Mouse (Mus musculus) common myeloid progenitor, adult 5-6 weeks (primary cell): ENCODE data around the gene Gucd1. TPM values are rescaled to one million over a fixed set of nuclear protein-coding genes. Genes with fewer than 3 reads are reported as not detected.

Experiments
- ATAC-seq: replicated peaks from 2 replicates; pipeline ENCODE4 v1.8.0; 2016; ENCODE audit warnings: low read depth, mild to moderate bottlenecking, moderate TSS enrichment, inconsistent platforms; ENCODE audit not compliant: poor library complexity, severe bottlenecking
- total RNA-seq: library from RNA; stranded (forward); fragments of 200-1000, 187-1606 nt; gene quantifications from 2 replicates; pipeline ENCODE4 v1.2.3, GENCODE M21; 2017

Gene Gucd1
- total RNA-seq, 1 experiment from 2014 or later: 11.5 TPM

GRCm38 (mm10) chr10:75441800-75442199, 76.0 kb downstream of the Gucd1 start:
- no peak for ATAC-seq

DNA sequence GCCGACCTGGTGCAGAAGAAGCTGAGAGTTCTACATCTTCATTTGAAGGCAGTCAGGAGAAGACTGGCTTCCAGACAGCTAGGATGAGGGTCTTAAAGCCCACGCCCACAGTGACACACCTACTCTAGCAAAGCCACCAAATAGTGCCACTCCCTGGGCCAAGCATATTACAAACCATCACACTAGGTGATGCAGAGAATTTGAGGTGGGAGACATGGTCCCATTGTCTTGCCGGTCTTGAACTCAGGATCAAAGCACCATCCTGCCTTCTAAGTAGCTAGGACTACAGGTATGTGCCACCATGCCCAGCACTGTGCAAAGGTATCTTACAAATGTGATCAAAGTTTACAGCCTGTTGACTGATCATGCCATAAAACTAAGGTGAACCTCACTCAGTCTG, 77.0 kb downstream of the Gucd1 start:
- ATAC-seq: no peak

DNA sequence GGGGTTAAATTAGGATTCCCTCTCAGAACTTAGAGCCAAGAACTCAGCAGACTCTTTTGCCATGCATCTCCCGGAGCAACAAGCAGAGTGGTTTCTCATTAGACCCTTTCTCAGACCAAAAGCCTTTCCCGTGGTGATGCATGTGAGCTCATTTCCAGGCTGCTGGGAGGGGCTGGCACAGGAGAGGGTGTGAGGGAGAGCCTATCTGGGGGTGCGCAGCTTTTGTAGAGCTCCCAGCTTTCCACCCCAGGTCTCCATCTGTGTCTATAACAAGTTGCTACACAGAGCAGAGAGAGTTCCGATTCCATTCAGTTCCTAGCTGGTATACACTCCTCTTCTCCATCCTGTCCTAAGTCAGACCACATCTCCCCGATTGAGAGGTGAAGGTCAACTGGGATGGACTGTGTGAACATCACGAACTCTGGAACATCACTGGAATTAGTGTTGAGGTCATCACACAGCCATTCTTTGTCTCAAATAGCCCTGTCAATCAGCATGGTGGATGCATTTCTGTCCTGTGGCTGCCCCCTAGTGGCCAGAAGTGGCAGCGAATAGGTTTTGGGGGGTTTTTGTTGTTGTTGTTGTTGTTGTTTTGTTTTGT, 78.5 kb downstream of the Gucd1 start:
- ATAC-seq: no peak

- ATAC-seq: no peak
Measured at GRCm38 (mm10) chr10:75438132-75438810, 79.5 kb downstream of the Gucd1 start.

DNA sequence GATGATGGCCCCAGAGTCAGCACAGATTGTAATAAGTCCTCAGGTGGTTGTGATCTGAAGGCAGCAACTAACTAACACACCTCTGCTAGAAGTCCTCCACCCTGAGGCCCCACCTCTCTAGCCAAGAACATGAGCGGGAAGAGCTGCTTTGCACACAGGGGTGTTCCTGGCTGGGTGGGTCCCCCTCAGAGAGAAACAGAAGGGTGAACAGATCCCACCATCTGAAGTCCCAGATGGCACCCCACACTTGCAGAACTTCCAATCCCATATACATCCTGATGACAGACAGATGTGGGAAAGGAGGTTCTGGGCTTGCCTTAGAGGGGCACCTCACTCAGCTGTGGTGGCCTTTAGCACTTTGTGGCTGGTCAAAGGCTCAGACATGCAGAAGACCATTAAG, 80.5 kb downstream of the Gucd1 start:
- no peak for ATAC-seq

DNA sequence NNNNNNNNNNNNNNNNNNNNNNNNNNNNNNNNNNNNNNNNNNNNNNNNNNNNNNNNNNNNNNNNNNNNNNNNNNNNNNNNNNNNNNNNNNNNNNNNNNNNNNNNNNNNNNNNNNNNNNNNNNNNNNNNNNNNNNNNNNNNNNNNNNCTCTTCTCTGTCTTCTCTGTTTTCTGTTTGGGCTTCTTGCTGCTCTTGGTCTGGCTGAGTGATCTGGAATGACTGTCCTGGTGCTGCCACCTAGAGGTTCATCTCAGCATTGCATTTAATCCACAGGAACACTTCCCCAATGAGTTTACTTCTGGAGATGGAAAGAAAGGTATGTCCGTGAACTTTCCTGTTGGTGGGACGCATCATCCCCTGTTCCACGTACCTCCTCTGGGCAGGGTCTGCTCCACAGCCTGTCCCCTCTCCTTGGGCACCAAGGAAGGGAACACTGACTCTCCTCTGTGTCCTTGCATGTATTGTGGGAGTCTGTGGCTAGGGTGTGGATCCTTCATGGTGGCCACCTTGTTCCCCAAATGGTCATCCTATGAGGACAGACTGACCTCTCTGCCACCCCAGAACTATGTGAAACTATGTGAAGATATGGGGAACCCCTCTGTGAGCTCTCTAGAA, 81.1 kb downstream of the Gucd1 start:
- peak; percentile 87 for ATAC-seq

- ATAC-seq: no peak
Measured at GRCm38 (mm10) chr10:75430633-75431032, 87.1 kb downstream of the Gucd1 start.

DNA sequence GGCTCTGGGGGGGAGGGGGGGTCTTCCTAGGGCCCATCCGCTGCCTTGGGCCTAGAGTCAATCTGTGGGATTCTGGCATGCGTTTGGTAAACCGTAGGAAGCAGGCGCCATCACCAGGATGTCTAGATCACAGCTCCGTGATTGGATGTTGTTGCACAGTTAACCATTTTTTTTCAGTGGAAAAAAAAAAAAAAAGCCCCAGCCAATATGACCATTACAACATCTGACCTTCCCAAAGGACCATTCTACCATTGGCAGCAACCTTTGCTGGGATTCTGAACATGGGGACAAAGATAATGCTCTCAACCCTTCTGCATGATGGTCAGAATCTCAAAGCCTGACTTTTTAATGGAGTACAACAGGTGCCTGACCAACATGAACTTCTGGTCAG, 87.6 kb downstream of the Gucd1 start:
- ATAC-seq: no peak

GRCm38 (mm10) chr10:75429522-75430146, 88.1 kb downstream of the Gucd1 start:
- peak; percentile 97 for ATAC-seq

DNA sequence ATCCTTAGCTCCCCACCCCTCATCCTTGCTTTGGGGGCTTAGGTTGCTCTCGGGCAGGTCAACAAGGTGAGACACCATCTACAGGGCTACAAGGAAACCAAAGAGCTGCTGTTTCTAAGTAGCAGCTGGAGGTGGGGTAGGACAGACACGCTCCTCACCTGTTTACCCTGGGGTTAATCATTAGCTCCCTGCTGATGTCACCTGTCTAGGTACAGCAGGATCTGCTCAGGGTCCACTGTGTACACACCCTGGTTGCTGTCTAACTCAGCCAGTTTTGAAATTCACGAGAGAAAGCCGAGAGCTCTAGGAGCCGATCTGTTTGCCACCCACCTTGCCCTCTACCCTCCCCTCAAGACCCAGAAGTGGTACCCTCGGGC, 88.8 kb downstream of the Gucd1 start:
- no peak for ATAC-seq

DNA sequence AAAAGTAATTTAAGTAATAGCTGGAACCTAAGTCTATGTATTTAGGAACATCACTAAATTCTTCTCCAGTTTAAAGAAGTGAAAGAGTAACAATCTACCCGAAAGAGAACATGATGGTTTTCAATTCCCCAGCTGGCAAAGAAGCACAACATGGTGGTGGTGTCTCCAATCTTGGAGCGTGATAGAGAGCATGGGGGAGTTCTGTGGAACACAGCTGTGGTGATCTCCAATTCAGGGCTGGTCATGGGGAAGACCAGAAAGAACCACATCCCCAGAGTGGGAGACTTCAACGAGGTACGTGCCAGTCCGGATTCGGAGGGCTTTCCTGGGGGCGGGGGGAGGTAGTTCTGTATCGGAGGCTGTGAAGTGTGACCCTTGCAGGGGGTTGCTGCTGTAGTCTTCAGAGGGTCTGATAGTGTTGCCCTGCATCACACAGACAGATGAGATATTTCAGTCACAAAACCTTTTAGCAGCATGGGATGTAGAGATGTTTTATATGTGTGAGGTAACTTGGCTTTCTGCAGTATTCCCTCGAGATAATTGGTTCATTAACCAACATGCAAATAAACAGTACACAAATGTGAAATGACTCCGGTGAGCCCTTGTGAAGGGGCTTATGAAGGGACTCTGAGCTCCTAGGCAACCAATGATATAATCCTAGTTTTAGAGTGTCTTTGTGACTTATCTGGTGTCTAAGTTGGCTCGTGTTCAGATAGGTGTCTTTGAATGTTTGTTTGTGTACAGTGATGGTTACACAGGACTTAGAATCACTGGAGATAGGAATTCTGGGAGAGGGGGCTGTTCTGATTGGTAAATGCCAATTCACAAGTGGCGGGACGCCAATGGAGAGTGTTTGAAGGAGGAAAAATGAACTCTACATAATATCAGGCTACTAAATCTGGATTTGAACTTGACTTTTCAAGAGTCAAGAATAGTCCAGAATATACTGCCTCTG, 89.4 kb downstream of the Gucd1 start:
- no peak for ATAC-seq

GRCm38 (mm10) chr10:75424498-75424901, 93.3 kb downstream of the Gucd1 start:
- peak; percentile 41 for ATAC-seq

- no peak for ATAC-seq
Measured at GRCm38 (mm10) chr10:75418747-75419146, 99.0 kb downstream of the Gucd1 start.

GRCm38 (mm10) chr10:75417363-75418042, 100.3 kb downstream of the Gucd1 start:
- ATAC-seq: 0 out of 2 replicates have a peak, but pooled peaks have one; percentile 42

DNA sequence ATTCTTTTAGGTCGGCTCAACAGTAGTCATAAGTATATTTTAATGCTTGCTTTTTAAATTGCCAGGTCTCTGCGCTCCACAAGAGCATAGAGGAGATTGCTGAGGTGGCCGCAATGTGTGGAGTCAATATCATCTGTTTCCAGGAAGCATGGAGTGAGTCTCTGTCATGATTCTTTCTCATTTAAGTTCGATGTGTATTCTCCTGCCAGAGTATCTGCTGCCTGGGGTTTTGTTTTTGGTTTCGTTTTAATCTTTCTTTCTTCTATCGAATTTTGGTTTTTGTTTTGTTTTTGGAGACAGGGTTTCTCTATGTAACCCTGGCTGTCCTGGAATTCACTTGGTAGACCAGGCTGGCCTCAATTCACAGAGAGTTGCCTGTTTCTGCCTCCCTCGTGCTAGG, 102.8 kb downstream of the Gucd1 start:
- ATAC-seq: no peak

DNA sequence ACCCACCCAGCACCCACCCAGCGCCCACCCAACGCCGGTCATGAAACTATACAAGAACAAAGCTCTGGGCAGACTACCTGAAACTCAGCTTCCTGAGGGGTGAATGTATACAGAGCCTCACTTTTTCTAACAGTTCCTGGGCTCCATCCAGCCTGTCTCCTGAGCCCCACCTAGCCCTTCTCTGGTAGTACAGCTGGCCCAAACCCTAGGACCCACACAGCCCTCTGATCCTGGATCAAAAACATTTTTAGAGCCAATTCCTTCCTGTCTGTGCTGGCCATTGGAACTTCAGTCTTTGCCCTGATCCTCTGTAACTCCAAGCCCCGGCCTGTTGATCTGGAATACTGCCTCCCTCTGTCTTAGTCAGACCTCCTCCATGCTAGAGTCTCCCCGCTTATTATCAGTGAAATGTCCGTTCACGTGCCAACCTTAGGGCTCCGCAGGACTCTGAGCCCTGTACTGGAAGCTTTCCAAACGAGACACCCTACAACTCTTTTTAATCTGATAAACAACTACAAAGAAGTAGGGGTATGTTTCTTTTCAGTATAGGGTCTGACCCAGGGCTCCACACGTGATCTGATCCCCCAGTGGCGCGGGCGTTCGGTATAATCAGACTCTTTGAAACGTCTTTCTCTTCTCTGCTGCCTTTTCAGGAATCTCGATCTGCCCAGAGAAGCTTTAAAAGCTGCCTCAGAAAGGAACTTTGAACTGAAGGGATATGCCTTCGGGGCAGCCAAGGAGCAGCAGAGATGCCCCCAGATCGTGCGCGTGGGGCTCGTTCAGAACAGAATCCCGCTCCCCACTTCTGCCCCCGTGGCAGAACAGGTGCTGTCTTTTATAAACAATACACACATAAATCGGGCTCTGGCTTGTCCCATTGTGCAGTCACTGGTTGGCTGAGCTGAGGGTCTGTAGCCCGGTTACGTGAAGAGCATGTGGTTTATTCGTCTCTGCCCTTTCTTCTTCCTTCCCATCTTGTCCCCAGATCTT, 105.4 kb downstream of the Gucd1 start:
- ATAC-seq: no peak

DNA sequence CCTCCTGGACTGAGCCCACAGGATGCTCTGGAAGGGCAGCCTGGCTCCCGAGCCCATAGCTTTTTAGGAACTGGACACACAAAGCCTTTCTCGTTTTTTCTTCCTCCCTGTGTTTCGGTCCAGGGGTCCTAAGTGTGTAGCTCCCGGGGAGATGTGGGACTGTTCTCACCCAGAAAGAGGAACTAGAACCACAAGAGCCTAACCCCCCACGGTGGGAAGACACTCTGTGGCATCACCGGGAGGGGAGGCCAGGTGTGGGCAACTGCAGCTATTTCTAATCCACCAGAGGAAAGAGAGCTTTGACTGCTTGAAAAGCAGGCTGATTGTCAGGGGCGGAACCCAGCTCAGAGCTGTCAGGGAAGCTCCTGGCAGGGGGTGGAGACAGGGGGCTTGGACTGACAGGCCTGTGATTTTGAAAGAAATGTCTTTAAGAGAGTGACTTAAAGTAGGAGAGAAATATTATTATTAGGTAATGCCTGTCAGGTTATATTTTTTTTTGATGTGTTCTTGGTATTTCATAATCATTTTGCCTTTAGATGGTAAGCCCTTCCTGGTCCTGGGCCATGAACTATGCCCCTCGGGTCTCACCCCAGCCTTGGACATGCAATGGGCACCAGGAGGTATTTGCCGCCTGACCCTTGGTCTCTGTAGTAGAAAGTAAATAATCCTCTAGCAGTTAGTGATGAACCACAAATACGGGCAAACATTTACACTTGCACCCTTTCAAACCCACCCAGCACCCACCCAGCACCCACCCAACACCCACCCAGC, 106.2 kb downstream of the Gucd1 start:
- ATAC-seq: peak; percentile 96

DNA sequence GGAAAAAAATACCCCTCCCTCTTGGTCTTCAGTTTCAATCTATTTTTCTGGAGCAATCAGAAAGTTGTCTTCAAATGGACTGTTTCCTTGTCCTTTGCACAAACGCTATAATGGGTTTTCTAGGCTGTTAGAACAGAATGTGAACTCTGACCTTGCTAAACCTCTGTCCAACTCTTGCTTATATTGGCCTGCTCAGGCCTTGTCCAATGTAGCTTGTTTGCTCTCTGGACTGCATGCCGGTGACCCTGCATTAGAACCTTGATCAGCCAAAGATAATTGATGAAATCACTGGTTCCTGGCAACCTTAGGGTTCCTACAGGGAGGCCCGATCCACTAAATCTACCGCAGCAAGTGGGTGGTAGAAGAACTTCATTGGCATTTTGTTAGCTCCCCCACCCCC, 110.0 kb downstream of the Gucd1 start:
- ATAC-seq: no peak
